Mouse (Mus musculus): ENCODE data around the gene Arpp21.

Gene Arpp21

DNA sequence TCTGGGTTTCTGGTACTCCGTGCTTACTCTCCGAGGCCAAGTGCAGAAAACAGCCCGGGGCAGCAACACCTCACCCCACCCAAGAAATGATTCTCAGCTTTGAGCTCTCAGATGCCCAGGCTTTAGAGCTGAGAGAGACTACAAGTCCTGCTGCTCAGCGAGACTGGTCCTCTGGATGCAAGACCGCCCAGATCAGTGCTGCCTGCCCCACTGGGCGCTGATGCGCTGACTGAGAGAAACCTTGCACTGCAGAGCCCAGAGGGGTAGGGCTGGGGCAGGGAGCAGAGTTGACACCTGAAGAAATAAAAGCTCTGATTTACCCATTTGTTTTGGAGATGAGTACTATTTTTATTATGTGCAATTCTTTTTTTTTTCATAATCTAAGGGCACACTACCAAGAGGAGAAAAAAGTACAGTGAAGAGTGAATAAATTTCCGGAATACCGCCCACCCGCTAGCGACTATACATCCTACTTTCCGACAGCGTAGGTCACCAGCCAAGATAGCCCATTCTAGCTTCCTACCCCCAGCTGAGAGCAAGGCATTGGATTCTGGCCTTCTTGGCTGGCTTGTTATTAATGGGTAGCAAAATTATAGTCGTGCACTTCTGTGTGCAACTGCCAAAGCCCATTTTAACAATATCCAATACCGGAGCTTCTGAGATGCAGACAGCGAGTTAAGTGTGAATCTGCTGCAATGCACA lies at the start of gene Arpp21:
TSS of gene Arpp21 (minus strand) at position 243 of the 702 bp plus-strand sequence.
- DNase-seq (ENCODE audit: low spot score in 2 of 2), result no peak

DNA sequence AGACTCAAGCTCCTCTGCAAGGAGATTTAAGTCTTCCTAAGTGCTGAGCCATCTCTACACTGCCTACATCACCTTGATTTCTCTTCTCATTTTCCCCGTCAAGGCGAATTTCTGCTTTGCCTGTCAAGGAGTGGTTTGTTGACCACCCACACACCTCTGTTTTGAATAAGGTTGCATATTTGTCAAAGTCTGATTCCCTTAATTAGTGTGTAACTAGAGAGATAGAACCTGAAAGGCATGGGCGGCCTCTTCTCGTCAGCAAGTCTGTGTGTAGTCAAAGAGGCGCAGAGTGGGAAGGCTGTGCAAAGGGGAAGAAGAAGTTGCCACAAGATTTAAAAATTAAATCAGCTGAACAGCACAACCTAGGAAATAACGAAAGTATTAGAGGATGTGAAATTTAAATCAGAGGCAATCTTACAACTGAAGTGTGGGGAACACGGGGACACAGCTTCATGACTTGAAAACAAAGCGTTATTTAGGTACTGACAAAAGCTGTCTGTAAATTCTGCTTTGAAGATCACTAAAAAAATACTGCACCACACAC lies 36.8 kb upstream of the Arpp21 start:
- DNase-seq (ENCODE audit: low spot score in 2 of 2), result no peak

DNA sequence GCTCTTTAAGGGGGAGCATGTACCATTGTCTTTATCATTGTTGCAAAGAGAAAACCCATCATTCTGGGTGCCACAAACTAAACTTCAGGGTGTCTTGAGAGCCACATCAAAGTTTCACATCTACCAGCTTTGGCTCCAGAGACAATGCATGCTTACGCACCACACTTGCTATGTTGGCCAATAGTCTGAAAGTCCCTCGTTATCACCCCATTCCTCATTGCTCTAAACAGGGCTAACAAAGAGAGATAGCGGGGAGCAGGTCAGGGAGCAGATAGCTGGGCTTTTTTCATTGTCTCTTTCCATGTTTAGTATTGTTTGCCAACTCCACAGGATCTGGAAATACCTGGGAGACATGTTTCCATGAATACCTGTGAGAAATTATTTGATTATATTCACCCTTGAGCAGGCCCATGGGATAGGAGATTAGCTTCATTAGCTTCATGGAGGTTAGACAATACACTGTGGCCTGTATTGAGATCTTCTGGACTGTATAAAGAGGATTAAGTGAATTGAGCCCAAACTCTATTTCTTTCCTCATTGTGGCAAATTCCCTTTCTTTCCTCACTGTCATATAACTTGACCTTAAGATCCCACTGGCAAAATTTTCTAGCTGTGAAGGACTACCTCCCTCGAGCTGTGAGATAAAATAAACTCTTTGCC lies 29.4 kb upstream of the Arpp21 start:
- no peak for DNase-seq (ENCODE audit: low spot score in 2 of 2)

DNA sequence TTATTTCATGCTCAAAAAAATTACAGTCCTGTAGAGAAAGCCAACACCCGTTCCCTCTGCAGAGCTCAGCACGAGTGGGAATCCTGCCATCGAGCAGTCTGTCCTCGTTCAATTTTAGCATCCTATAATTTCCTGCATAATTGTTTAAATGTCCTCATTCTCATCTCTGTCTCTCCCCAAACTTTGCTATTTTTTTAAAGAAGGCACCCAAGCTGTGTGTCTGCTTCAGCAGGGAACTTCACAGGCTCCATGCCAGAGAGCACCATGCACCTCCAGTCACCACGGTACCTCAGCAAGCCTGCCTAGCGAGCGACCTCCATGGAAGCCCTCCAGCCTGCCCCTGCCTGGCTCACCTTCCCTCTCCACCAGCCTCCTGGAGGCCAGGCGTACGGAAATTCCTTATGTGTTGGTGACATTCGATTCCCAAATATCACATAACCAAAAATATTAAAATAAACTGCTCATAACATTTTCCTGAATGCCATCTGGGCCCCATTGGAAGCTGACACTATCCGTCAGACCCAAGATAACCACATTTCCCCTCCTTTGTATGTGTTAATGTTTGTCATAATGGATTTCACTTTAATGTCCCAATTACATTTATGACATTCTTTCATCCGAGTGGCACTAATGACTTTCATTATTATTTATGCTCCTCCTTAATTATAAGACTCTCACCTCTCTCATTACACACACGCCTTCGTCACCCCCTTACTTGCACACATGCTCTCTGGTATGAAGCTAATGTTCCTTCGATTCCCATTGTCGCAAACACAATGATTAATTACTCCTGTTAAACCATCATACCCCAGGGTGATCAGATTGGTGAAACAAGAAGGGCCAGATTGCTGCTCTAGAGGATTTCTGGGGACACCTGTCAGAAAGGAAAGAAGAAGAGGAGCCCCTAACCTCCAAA lies 26.5 kb upstream of the Arpp21 start:
- DNase-seq (ENCODE audit: low spot score in 2 of 2), result peak in 1 of 2 experiments; percentile 37

DNA sequence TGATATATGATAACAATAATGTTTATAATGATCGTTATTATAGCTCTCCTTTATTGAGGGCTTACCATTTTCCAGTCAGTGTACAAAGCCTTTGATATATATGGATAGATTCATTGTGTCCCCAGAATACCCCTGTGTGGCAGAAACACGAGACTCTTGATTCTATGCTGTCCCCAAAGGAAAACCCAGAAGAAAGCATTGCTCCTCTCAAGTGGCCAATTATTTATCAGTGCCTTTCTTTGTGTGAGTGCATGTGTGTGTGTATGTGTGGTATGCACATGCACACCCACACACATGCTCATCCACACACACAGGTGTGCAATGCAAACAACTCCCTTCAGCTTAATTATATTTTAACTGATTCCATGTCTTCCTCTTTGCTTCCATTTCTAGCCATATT lies 25.8 kb upstream of the Arpp21 start:
- DNase-seq (ENCODE audit: low spot score in 2 of 2), result no peak

DNA sequence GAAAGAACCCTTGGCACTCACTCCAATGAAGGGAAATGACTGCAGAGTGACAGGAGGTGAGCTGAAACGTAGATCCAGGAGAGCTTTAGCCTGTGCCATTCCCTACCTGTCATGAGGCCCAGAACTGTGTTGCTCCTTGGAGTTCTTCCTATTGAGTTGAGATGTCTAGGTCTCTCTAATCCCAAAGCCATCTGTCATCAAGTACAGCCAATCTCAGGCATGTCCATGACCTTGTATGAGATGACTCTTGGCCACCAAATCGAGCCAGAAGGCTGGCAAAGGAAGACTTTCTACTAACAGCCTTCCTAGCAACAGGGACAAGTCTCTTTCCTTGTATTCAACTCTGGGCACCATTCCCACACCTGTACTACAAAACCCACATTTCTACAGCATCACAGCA lies 25.0 kb upstream of the Arpp21 start:
- DNase-seq (ENCODE audit: low spot score in 2 of 2), result no peak

DNA sequence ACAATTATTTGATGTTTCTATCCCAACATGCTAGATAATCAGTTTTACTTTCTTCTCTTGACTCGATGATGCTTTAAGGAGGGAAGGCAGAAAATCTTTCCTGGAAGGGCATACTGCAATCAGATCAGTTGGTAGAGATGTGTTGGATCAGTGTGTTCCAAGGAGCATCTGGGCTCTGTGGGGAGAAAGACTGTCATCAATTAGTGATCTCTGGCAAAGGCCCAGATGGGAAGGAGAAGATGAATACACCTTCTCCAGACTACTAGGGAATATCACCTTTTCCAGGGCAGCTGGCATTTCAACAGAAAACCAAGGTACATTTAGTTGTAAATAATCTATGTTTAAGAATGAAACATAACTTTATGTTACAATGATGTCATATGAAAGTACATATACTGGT lies 22.8 kb upstream of the Arpp21 start:
- no peak for DNase-seq (ENCODE audit: low spot score in 2 of 2)

DNA sequence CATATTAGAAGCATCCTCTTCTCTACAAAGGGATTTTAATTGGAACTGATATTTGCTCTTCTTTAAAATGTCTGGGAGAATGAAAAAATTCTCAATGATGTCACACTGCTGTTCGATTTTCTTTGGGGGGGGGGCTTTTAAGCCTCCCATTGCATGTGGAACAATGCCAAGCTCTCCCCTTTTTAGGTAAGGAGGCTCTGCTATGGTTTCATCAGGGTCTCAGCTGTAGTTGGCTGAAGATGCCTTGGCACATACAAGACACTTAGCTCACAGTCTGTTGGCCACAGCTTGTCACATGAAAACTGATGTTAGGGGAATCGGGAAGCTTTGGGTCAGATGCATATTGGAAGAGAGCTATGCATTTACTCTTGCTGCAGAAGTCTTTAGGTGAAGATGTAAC lies 20.2 kb upstream of the Arpp21 start:
- no peak for DNase-seq (ENCODE audit: low spot score in 2 of 2)

DNA sequence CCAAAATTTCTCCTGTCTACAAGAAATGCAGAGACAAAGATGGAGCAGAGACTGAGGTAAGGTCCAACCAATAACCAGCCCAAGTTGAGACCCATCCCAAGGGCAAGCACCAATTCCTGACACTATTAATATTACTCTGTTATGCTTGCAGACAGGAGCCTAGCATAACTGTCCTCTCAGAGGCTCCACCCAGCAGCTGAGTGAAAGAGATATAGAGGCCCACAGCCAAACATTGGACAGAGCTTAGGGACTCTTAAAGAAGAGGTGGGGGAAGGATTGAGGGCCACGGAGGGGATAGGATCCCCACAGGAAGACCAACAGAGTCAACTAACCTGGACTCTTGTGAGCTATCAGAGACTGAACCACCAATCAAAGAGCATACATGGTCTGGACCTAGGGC lies 18.0 kb upstream of the Arpp21 start:
- no peak for DNase-seq (ENCODE audit: low spot score in 2 of 2)

DNA sequence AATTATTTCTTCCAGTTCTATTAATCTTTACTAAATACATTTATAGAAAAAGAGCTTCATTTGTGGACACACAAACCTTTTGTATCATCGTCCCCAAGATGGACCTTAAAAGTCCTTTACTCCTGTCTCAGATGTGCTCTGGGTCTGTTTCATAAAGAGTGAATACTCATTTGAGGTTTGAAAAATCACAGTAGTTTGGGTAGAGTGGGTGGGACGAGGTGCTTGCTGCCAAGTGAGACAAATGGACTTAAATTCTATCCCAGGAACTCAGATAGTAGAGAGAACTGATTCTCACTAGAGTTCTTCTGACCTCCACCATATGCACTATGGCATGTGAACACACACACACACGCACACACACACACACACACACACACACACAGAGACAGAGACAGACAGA lies 16.1 kb upstream of the Arpp21 start:
- no peak for DNase-seq (ENCODE audit: low spot score in 2 of 2)

DNA sequence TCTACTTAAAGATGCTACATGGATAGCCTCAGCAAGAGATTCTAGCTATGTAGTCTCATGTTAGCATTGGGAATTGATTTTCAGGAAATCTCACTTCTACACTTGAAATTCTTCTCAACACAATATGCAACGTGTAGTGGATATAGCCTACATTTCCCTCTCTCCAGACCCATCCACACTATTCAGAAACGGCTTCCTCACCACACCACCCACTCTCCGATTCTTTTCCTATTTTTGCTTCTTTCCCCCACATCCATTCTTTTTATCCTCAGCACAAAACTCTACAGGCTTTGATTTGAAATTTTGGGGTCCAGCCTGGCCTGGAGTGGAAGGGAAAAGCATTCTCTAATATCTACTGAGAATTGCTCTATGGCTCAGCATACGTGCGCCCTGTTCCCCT lies 15.6 kb upstream of the Arpp21 start:
- DNase-seq (ENCODE audit: low spot score in 2 of 2), result no peak

DNA sequence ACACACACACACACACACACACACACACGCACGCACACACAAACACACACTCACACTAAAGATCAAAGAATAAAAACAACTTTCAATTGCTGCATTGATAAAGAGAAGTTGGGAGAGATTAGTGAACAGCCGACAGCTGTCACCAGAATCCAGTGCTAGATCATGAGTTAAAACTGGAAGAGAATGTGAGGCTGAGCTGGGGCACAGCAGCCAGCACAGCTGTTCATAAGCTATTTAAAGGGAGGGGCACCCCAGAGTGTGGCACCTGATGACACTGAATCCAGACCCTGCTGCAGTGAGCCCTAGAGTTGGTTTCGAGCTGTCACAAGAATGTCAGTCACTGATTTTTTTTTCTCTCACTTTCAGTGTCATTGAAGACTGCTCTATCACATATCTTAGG lies 14.0 kb upstream of the Arpp21 start:
- DNase-seq (ENCODE audit: low spot score in 2 of 2), result no peak

DNA sequence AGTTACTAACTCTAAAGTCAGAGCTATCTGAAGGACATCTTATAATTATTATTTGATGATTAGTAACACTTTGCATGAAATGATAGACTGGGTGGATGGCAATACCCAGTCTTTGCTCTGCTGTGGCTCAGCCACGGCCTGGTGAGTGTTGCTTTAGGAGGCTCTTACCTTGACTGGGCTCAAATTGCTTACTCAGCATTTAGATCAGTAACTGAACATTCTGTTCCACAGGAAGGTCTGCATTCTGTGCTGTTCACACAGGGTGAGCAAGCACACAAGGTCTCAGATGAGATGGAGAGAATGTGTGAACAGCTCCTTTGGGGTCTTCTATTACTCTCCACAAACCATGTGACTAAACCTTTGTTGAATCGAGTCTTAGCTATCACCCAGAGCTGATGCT lies 11.4 kb upstream of the Arpp21 start:
- DNase-seq (ENCODE audit: low spot score in 2 of 2), result no peak

DNA sequence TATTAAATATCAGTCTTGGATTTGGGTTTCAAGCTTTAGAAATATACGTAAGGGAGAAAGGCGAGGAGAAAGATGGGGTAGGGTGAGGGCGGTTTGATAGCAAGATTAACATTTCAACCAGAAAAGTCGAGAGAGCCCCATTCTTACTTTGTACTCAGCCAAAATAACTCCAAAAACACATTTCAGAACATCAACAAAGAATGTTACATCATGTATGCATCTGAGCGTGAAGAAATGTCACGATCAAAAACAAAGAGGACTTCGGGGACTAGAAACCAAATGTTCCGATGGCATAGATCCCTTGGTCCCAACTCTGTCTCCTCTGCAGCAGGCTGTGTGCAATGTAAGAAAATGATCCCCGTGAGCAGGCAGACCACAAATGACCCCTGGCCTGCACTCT lies 2.4 kb upstream of the Arpp21 start:
- DNase-seq (ENCODE audit: low spot score in 2 of 2), result no peak

DNA sequence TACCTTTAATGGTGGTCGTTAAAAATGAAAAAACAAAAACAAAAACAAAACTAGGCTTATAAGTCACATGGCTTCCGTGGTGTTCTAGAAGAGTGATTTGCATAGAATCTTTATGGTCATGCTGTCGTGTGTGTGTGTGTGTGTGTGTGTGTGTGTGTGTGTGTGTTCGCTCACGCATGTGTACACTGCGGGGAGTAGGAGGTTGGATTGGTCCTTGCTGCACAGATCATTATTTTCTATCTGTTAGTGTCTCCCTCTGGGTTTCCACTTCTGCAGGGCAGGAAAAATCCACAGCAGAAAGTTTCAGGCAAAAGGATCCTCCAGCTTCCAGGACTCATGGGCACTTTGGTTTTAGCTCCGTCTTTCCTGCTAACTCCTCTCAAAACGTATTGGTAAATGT lies 813 bp upstream of the Arpp21 start:
- no peak for DNase-seq (ENCODE audit: low spot score in 2 of 2)

DNA sequence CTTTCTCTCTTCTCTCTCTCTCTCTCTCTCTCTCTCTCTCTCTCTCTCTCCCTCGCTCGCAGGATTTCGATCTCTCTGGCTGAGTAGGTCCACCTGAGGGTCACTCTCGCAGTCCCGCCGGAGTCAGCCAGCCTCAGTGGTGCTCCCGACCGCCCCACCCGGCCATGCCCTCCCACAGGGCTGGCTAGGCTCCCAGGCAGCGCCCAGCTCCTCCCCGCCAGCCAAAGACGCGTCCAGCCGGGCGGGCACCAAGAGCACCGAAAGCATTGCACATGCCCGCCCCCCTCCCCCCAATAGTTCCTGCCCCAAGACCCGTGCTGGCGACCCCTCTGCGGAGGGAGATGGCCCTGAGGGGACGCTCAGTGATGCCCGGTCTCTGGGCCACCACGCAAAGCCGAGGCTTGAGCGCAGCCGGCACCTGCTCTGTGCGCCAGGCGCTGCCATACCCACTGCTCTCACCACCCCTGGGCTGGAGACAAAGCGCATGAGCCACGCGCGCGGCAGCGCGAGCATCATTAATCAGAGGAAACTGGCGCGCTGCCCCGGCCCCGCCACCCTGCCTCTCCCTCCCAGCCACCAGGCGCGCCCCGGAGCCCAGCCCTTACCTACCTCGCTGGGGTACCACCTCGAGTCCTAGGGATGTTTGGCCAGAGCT lies 570 bp downstream of the Arpp21 start:
- DNase-seq (ENCODE audit: low spot score in 2 of 2), result peak; percentile 54 to 59

DNA sequence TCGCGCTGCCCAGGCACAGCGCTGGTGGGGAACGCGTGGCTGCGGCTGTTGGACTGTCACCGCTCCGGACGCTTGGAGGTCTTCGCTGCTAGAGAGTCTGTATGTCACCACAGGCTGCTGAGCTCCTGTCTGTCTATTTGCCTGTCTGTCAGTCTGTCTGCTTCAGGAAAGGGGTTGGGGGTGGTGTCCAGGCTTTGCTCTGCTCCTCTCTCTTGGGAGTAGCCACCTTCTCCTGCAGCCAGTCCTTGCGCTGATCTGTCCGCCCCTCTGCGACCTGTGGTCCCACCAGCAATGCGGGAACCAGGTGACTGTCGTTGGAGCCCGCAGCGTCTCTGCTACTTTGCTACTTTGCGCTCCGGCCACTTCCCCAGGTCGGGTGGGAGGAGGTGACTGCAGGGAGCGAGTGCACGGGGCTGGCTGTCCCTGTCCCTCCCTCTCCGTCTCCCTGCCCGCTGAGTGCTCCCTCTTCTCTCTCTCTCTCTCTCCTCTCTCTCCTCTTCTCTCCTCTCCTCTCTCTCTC lies 1.2 kb downstream of the Arpp21 start:
- DNase-seq (ENCODE audit: low spot score in 2 of 2), result no peak

DNA sequence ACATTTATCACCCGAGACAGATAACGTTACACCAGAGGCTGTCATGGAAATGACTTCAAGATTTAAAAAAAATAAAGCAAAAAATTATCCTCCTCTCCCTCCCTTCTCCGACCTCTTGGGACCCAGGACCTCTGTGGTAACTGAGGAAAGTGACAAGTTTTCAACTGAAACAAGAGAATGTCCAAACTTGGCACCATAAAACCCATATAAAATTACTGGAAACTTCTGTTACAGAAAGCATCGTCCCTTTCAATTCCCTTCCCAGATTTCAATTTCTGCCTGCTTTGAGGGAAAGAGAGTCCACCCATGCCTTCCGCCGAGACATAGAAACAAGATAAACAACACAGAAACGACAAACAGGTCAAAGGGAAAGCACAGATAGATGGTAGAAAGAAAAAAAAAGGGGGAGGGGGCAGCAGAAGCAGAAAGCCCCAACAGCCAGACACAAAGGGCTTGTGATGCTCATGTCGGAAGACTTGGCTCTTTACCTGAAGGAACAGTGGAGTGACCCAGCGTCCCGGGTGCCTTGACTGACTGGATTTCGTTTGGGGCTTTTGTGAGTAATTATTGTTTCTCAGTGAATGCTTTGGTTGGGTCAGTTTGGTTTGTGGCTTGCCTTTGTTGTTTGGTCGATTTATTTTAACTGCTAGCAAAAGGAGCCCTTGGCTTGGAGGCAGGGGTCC lies 1.8 kb downstream of the Arpp21 start:
- DNase-seq (ENCODE audit: low spot score in 2 of 2), result no peak

DNA sequence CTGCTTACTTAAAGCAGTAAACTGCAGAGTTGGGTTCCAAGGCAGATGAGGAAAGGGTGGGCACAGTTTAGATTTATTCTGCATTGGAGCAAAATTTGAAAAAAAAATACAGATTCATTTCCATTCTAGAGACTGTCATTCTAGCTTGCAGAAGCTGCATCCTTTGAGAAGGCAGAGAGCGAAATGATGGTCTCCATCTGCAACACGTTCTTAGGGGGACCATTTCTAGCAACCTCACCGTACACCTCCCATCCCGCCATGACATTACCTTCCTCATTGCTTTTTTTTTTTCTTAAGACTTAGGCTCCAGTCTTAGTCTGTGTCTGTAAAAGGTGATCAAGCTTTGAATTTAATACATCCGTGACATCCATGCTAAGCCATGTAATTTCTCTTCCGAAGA lies 2.4 kb downstream of the Arpp21 start:
- no peak for DNase-seq (ENCODE audit: low spot score in 2 of 2)

DNA sequence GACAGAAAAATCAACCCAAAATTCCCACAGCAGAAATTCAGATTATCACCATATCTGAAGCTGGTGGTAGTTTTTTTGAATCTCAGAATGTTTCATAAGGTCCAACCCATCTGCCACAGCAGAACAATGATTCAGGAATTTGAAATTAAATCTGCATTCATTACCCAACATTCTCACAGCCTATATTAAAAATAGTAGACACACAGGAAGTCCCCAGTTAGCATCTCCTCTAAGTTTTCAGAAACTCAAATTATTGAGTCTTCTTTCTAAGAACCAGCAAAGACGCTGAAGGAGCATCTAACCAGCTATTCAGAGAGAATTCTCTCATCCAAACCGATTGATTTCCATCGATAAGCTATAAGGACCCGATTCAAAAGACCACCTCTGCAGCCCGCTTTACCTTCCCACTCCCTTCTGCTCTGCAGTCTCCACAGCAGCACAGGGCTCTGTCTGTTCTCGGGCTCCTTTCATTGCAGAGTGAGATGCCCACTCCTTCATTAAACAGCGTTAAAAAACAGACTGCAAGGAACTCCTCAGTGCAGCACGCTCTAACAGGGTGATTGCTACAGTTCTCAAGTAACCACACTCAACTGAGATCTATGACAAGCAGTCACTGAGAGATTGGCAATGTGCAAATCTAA lies 3.7 kb downstream of the Arpp21 start:
- no peak for DNase-seq (ENCODE audit: low spot score in 2 of 2)

DNA sequence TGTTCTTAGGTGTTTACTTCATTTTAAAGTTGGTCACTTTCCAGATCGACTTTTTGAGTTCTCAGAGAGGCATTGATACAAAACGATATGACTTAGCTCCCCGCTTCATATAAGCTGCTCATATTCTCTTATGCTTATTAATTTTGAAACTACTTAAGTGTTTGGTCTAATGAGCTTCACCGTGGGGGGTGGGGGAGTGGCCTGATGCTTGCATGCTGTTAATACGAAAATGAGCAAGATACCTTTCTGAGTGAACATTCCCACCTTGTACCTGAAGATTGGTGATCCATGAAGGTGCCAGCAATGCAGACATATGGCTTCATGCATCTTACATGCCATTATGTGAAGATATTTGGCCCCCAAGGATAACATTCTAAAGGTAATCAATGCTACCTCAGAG lies 4.4 kb downstream of the Arpp21 start:
- DNase-seq (ENCODE audit: low spot score in 2 of 2), result no peak
